Mouse (Mus musculus) gastrocnemius, postnatal 25 days (tissue): ENCODE data around the gene Wdfy4. TPM values are rescaled to one million over a fixed set of nuclear protein-coding genes. Genes with fewer than 3 reads are reported as not detected.

Experiments used
- DNase-seq: peaks from one replicate; pipeline ENCODE4 v3.0.0; 2022
- total RNA-seq, 2 experiments: library from RNA; stranded (reverse); gene quantifications; 1 replicate in 1 of 2; 2 replicates in 1 of 2; pipeline ENCODE4 v1.2.3; 2021

The Wdfy4 gene
- total RNA-seq, 2 experiments from 2014 or later, result 0.83 to 1.2 TPM

GRCm38 (mm10) chr14:33078596-33078995 is 106.7 kb downstream of the Wdfy4 start:
- DNase-seq, result no peak

DNA sequence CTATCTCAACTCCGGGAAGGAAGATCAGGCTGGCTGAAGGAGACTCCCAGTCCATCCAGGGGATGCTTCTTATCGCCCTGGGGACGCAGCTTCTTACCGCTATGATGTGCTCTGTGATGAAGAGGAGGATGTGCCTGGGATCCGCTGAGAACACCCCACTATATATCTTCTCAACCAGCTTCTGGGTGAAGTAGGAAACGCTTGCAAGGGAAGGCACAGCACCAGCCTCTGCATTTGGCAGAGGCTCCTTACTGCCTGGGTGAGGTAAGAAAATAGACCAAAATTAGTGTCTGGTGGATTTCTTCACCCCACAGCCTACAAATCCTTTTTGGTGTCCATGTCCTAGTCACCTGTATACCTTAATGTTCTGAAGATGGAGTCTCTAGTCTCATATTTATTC is 107.2 kb downstream of the Wdfy4 start:
- DNase-seq, result no peak

DNA sequence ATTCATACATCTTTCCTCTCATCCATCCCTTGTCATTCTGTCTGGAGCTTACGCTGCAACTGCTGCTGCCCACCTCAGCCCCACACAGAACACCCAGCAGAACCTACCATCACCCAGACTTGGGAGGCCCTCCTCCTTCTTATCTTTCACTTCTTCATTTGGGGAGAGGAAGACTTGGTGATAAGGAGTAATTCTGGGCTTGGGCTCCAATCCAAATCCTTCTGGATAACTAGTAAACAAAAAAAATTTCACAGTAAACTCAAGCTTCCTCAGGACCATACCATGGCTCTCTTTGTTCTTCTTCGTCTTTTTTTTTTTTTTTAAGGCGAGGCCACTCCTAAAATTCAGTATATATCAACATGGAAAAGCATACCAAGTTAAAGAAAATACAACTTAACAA is 112.0 kb downstream of the Wdfy4 start:
- no peak for DNase-seq

GRCm38 (mm10) chr14:33072351-33072750 is 113.0 kb downstream of the Wdfy4 start:
- DNase-seq, result no peak

- no peak for DNase-seq
These were observed 117.6 kb downstream of the Wdfy4 start for GRCm38 (mm10) chr14:33067676-33068075.

- no peak for DNase-seq
These were observed 122.3 kb downstream of the Wdfy4 start for GRCm38 (mm10) chr14:33062996-33063395.

DNA sequence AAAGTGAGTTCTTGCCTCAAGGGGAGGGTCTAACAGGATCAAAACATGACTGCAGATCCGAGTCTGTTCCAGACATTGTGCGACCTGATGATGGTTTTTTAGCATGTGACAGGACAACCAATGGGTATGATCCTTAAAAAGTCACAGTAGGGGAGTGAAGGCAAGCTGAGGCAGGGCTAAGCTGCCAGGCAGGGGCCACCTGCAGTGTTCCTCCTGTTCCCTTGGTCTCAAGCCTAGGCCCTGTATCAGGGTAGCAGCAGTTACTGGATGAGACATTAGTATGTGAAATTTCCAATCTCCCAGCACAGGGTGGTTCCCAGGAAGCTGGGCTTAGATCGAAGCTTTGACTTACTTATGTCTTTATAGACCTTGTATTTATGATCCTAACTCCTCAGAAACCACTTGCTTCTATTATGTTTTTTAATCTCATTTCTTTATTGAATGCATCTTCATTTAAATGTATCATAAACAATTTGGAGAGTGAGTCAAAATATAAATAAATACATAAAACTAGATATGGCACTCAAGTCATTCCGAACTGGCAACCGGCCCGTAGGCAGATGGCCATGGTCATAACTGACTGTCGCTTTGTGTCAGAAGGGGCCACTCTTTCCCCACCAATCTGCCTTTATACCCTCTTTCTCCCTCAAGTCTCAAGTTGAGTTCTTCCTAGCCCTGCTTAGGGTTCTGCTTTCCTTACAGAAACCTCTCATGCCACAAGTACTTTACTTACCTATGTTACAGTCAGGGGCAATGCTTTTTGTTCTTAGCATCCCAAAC is 126.2 kb downstream of the Wdfy4 start:
- no peak for DNase-seq

DNA sequence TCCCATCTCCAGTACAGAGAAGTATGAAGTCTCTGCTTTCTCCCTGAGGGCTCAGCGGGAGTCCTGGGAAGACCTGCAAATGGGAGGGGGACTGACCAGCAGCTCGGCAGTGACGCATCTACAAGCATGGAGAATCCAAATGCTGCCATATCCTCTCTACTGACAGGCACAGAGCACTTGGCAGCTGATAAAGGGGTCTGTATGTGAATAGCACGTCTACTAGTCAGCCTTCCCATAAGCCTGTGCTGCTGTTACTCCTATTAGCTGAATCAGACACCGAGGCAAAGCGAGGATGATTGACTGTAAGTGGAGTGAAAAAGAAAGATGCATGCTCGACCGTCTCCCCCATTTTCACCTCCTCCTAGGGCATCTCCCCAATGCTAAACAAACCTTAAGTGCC is 131.9 kb downstream of the Wdfy4 start:
- DNase-seq, result no peak

GRCm38 (mm10) chr14:33045217-33045616 is 140.1 kb downstream of the Wdfy4 start:
- no peak for DNase-seq

DNA sequence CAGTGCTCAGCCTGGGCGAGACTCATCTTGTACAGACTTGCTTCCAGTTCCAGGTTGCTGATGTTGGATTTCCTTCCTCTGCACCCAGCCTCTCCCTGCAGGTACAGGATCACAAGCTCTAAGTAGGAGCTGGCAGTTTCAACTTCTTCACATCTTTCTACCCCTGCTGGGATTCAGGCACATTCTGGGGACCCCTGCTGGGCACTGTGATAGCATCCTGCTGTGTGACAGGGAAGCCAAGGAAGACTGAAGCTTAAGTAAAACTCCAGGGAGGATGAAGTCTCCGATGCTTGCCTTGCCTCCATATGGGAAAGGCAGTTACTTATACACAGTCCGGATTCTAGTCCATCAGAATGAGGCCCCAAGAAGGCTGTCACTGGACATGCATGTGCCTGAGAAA is 148.5 kb downstream of the Wdfy4 start:
- no peak for DNase-seq

- DNase-seq, result no peak
These were observed 149.9 kb downstream of the Wdfy4 start for GRCm38 (mm10) chr14:33035386-33035785.

DNA sequence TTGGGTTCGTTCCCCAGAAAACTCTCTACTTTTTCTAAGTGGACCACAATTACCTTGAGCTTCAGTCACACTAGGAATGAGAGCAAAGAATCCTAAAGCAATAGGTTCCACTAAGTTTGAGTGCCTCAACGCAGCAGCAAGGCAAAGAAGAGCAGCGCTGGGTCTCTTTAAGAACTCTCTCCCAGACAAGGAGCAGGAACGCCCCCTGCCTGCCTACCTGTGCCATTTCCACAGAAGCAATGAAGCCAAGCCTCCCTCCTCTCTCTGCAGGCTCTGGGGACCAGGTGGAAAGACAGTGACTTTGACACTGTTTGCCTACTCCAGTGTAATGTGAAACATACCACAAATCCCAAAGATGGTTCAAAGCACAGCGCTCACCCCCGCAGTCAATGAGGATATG is 151.9 kb downstream of the Wdfy4 start:
- DNase-seq, result no peak

GRCm38 (mm10) chr14:33030849-33031248 is 154.5 kb downstream of the Wdfy4 start:
- DNase-seq, result no peak

DNA sequence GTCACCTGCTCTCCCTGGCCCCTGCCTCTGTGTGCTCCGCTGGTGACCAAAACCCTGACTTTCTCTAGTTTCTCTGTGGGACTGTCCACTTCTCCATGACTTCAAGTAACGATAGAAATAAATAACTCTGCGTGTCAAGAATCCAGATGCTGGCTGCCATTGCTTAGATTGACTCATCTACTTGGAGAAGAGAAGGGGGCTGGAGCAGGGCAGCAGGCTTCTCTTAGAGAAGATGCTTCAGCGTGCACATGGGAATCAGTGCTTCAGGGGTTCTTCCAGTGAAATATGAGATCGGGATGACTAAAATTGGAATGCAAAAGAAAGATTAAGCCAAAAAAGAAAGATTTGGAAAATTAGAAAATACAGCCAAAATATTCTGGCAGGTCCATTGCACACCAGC is 165.7 kb downstream of the Wdfy4 start:
- peak; percentile 53 for DNase-seq

DNA sequence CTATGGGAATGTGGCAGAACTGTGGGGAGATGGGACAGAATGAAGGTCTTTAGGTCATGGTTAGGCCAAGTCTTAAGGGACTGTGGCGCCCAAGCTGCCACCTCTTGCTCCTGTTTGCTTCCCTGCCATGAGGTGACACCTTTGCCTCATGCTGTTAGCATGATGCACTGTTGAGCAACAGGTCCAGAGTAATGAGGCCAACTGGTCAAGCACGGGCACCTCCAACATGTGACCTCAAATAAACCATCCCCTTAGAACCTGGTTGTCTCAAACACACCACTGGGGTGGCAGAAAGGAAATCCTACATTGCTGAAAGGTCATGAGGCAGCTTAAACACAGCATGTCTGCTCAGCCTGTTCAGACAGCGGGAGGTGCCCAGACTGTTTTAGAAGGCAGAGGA is 166.3 kb downstream of the Wdfy4 start:
- DNase-seq, result no peak

DNA sequence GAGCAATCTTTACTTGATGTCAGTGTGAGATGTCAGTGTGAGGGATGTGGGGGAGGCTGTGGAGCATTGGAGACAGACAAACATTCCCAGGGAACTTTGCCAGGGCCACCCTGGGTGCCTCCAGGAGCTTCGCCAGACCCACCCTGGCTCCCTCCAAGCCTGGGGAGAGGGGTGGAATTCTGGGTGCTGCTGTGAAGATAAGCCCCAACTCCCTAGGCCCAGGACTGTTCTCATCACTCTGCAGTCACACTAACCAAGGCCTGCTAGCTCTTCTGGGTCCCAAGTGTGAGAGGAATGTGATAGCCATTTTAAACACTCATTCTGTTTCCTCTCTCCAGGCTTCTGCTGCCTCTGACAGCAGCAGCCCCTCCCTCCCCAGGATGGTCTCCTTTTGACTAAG is 177.7 kb downstream of the Wdfy4 start:
- DNase-seq, result no peak

DNA sequence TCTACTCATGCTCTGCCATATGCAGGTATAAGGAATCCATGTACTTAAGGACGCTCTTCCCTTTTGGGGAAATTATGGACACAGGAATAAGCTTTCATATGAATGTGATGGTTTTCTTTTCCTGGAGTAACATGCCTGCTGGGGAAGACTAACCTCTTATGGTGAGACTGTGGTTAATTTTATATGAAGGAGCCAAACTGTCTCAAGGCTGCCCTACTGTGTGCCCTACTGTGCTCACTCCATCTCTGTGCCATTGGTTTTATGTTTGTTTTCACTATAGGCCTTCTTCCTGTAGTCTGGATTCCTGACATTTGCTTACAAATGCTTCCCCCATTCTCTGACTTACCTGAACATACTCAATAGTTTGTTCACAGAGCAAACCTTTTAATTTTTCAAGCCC is 180.2 kb downstream of the Wdfy4 start:
- no peak for DNase-seq

DNA sequence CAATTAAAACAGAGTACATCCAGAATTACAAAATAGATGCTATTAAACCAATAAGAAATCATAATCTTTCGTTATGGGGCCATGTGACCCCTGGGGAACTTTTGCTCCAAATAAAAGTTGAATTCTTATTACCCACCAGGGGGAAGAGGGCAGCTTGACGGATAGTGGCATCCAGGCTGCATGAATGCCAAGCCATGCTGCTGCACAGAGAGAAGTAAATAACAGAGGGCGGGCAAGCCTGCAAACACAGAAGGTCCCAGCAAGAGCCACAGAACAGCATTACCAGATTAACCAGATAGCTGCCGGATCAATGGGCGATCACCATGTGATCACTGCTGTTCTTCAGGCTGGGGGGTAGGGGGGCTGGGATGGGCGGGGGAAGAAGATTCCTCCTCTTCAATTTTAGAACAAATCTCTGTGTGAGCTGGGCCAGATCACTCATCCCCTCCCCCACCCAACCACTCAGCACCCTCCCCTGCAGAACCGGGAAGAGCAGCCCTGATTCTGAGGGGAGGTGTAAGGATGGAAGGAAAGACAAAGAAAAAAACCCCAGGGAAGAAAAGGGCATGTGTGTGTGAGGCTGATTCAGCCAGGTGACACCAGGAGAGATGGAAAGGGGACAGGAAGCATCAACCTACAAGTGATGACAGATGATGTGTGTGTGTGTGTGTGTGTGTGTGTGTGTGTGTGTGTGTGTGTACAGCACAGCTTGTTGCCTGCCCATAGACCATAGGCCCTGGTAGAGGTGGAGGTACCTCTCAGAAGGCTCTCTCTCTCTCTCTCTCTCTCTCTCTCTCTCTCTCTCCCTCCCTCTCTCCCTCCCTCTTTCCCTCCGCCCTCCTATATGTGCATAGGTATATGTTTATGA is 185.0 kb downstream of the Wdfy4 start:
- no peak for DNase-seq

DNA sequence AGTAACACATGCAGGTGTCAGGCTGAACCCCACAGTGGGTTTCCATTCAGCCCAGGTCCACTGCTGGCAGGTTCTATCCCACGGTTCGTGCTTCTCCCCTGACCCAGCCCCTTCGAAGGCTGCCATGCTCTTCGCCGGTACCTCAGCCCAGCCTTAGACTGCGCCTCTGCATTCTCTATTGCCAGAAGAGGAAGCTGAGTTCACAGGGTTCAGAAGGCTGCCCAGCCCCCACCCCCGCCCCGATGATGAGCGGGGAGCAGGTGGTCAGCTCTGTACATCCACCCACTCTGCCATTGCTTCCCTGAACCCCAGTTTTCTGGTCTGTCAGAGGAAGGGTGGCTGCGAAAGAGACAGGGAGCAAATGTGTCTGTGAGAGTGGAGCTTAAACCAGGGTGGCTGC is 185.8 kb downstream of the Wdfy4 start:
- no peak for DNase-seq

- DNase-seq, result no peak
These were observed 190.2 kb downstream of the Wdfy4 start for GRCm38 (mm10) chr14:32994954-32995636.

GRCm38 (mm10) chr14:32991082-32991481 is 194.2 kb downstream of the Wdfy4 start, which contains the start of gene Lrrc18:
TSS of gene Lrrc18 (plus strand) at chr14:32991382.
- no peak for DNase-seq

DNA sequence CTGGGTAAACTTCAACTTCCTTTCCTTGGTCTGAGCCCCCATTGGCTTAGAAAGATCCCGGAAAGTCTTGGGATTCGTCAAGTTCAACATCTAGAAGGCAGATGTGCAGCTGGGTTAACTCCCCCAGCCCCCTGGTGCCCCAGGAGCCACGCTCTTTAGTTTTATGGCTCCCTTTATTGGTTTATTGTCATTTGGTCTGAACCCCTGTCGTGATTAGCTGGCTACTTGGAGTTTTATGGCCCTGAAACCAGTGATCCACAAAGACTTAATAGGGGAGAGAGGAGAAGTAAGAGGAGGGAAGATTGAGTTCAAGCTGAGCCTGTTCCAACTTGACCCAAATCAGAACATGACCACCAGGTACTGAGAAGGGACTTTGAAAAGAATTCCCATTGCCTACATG is 198.6 kb downstream of the Wdfy4 start:
- no peak for DNase-seq
